Mouse (Mus musculus) spleen, postnatal 36 days (tissue): Measurements from ENCODE around the gene Cntln.

Experiments used
- DNase-seq, 2 experiments: peaks; one replicate each; pipeline ENCODE4 v3.0.0; 2022; ENCODE audit warnings: low spot score in 2 of 2, mixed read lengths in 1 of 2

Cntln gene

GRCm38 (mm10) chr4:84884111-84884538 lies at the start of gene Cntln:
TSS of gene Cntln (plus strand) at chr4:84884309.
- DNase-seq: peak; percentile 83 to 85

- DNase-seq: no peak
These were observed 47.1 kb upstream of the Cntln start for GRCm38 (mm10) chr4:84836979-84837378.

- no peak for DNase-seq
These were observed 45.6 kb upstream of the Cntln start for GRCm38 (mm10) chr4:84838545-84838944.

DNA sequence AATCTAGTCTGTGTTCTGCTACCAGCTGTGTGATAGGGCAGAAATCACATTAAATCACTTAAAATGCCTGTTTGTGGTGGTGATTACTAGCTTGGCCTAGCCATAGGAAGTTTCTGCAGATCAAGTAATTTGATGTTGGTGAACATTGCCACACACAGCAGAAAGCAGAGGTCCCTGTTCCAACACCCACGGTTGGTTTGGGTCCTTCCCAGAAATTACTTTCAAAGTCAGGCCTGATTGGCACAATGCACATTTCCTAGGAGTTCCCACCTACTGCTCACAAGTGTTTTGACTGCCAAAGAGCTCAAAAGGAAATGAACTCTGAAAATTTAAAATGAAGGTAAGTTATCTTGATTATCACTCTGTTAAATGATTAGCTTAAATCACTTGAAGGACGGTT lies 44.6 kb upstream of the Cntln start:
- DNase-seq: no peak

DNA sequence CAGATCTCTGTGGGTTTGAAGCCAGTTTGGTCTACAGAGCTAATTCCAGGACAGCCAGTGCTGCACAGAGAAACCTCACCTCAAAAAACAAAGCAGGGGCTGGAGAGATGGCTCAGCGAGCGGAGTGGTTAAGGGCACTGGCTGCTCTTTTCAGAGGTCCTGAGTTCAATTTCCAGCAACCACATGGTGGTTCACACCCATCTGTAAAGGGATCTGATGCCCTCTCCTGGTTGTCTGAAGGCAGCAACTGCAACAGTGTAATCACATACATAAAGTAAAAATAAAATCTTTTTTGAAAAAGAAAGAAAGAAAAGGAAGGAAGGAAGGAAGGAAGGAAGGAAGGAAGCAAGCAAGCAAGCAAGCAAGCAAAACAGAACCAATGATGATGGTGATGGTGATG lies 26.5 kb upstream of the Cntln start:
- DNase-seq: no peak

DNA sequence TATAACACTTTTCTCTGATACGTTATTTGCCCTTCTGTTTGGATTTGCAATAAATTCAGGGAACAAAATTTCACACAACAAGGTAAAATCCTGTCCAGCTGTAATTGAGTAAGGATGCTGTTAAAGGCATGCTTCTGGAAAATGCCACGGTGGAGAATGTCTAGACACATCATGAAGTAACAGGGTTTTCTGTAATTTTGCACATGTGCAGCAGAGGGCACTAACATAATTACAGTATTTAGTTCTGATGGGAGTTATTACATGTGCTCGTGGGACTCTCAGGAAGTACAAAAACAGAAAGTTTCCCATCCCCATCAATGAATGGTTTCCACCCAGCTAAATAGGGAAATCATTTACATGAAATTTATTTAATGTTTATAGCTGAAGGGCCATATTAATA lies 7.8 kb upstream of the Cntln start:
- peak in 1 of 2 experiments; percentile 8 for DNase-seq

DNA sequence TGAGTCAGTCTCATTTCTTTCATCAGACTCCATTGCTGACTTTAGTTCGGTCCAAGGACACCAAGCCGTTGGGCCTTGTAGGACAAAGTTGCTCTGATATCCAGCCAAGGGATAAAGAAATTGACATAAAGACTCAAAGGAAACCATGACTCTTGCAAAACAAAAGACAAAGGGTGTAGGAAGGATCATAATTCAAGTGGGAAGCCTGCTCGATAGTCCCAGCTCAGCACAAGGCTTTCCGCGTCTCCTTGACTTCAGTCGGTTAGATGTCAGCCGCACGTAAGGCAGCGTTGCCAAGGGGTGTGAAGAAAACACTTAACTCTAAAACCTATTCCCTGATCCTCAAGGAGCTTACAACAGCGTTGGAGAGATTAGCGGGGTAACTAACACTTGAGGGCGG lies 463 bp upstream of the Cntln start:
- DNase-seq: no peak

GRCm38 (mm10) chr4:84884539-84885270 lies 596 bp downstream of the Cntln start:
- DNase-seq: peak; percentile 20 to 26

GRCm38 (mm10) chr4:84885271-84885540 lies 1.1 kb downstream of the Cntln start:
- no peak for DNase-seq

GRCm38 (mm10) chr4:84918393-84918792 lies 34.3 kb downstream of the Cntln start:
- no peak for DNase-seq

DNA sequence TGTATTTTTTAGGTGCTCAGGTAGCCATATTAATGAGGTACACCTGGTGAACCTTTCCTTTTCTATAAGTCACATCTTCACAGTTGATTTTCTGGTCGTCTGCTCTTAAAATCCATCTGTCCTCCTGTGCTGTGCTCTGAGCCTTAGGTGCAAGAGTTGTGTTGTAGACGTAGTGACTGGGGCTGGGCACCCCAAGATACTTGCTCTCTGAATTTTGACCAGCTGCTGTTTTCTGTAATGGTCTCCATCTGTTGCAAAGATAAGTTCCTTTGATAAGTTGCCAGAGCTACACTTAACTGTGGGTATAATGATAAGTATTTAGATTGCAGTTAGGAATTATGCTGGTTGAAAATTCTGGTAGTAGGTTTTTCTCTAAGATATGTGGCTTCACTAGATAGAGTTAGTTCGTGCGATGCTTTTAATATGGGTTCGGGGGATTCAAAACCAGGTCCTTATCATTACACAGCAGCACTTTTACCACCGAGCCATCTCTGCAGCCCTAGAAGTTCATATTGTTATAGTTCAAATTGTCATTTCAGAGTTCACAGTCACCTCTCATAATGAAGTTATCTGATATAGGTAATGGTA lies 50.3 kb downstream of the Cntln start:
- no peak for DNase-seq

GRCm38 (mm10) chr4:84942059-84942458 lies 58.0 kb downstream of the Cntln start:
- DNase-seq: no peak

- DNase-seq: no peak
These were observed 58.5 kb downstream of the Cntln start for GRCm38 (mm10) chr4:84942651-84943050.

DNA sequence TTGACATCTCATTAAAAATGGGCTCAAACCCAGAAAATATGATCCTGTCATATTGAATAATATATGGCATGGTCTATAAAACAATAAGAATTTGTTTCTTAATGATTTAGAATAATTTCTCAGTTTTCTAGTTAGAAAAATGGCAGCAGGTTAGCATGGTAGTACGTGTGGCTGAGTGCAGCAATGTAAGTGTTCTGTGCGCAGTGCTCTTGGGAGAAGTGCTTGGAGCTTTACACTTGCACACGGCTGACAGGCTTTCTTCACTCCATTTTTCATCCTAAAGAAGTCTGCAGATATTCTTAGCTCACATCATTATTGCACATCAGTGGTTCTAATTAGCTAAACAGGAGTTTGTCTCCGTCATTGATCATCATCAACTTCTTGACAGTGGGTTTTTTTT lies 60.0 kb downstream of the Cntln start:
- no peak for DNase-seq

GRCm38 (mm10) chr4:84946450-84946849 lies 62.3 kb downstream of the Cntln start:
- DNase-seq: no peak

DNA sequence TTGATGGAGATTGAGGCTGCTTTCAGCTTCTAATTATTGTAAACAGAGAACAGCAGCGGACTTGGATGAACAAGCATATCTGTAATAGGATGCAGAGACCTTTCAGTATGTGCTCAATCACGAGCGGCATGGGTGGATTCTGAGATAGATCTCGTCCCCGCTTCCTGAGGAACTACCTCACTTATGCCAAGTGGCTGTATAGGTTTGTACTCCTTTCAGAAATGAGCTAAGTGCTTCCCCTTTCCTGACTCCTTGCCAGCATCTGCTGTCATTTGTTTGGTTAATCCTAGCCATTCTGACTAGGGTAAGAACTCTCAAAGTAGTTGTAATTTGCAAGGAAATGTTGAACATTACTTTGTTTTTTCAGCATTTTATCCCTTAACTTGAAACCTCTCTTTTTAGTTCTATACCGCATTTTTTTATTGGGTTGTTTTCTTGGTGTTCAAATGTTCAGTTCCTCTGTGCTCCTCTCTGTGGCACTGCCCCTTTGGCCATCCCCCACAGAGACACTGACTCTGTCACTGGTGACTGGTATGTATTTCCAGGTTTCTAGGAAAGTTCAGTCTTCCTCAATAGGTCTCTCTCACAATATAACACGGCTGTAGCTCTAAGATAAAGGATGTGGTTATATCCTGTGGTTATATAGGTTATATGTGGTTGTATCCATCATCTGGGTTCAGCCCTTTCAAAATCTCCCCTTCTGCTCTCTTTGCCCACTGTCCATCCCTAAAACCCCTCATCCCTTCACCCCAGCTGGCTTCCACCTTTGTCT lies 93.0 kb downstream of the Cntln start:
- no peak for DNase-seq

DNA sequence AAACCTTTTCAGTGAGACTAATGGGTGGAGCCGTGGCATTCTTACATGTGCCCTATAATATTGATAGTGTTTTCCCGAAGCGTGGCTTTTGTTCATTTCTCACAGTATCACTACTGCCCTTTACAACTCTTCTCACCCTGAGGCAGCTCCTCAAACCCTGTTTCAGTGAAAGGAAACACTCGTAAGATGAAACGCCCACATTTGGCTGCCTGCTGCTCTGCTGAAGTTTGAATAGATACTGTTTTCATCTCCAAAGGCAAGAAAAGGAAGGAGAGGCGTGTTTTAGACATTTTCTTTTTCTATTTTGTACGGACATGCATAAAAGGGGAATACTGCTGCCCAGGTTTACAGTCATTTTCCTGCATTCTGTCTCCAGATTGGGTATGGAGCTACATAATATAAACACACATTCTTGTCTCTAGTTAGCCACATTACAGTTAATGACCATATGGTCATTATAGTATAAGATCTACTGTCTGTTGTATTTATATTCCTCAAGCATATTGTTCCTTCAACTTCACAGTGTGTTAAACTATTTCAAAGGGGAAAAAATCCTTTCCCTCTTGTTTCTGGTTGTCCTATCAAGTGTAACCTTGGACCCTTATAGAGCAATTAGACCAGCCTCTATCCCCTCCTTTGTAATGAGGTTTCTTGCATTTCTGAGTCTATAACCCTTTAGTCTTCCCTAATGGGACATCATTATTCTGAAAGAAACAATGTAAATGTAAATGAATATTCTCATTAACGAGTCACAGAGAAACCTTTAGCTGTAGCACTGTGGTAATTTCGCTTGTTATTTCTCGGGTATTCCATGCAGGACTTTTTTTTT lies 111.6 kb downstream of the Cntln start:
- DNase-seq: no peak

- DNase-seq: no peak
These were observed 121.5 kb downstream of the Cntln start for GRCm38 (mm10) chr4:85005581-85005980.

GRCm38 (mm10) chr4:85006789-85007188 lies 122.7 kb downstream of the Cntln start:
- no peak for DNase-seq

GRCm38 (mm10) chr4:85010846-85011245 lies 126.7 kb downstream of the Cntln start:
- no peak for DNase-seq

DNA sequence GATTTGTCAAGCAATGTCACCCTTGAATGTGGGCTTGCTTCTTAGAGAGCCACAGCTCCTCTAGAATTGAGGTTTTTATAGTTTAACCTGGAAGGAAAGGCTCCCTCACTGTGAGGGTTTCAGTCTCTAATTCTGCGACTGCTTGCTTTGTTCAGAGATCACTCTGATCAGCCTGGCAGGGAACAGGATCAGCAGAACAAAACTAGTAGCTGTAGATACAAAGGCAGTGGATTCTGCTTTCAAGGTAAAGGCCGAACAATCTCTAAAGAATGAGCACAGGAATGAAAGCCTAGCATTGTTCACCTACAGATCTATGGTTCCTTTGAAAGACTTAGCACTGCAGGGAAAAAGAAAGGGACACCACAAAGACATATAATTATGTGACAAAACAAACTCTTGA lies 161.6 kb downstream of the Cntln start:
- no peak for DNase-seq

- no peak for DNase-seq
These were observed 165.9 kb downstream of the Cntln start for GRCm38 (mm10) chr4:85049933-85050553.
